Mouse (Mus musculus) liver, postnatal 0 days (tissue): ENCODE measurements around the gene Fam89b. TPM values are rescaled to one million over a fixed set of nuclear protein-coding genes. Genes with fewer than 3 reads are reported as not detected.

Experiments
- ATAC-seq: fragments of 200-750 bp; cut with Nextera tagmentation; 2 replicates; pipeline ENCODE4 v1.8.0; 2017; ENCODE audit warnings: mild to moderate bottlenecking, moderate library complexity
- DNase-seq: peaks from one replicate; pipeline ENCODE4 v3.0.0-alpha.2; 2016
- H3K27ac ChIP-seq: fragments of 300-500 bp; sonication (generic); 2 replicates; pipeline ENCODE4 v1.5.1; 2014; ENCODE audit warnings: antibody characterized with exemption, moderate library complexity, mild to moderate bottlenecking, low read depth
- H3K27me3 ChIP-seq: fragments of 300-500 bp; sonication (generic); 2 replicates; pipeline ENCODE4 v1.6.1; 2014; ENCODE audit warnings: low read length, control low read depth, mixed read lengths; ENCODE audit not compliant: insufficient read depth
- H3K36me3 ChIP-seq: fragments of 300-500 bp; sonication (generic); replicated peaks from 2 replicates; pipeline ENCODE4 v1.6.1; 2014; ENCODE audit warnings: mild to moderate bottlenecking, control low read depth, low read length, moderate library complexity, mixed read lengths; ENCODE audit not compliant: insufficient read depth
- H3K4me1 ChIP-seq: fragments of 300-500 bp; sonication (generic); 2 replicates; pipeline ENCODE4 v1.6.1; 2014; ENCODE audit warnings: antibody characterized with exemption, mild to moderate bottlenecking, control low read depth; ENCODE audit not compliant: insufficient read depth
- H3K4me2 ChIP-seq: fragments of 300-500 bp; sonication (generic); 2 replicates; pipeline ENCODE4 v1.6.1; 2014; ENCODE audit warnings: low read depth, mild to moderate bottlenecking, low read length, moderate library complexity, mixed read lengths
- H3K4me3 ChIP-seq: fragments of 300-500 bp; sonication (generic); 2 replicates; pipeline ENCODE4 v1.5.1; 2014; ENCODE audit warnings: low read depth, low read length
- H3K9ac ChIP-seq: fragments of 300-500 bp; sonication (generic); replicated peaks from 2 replicates; pipeline ENCODE4 v1.6.1; 2014; ENCODE audit warnings: mild to moderate bottlenecking, moderate library complexity
- H3K9me3 ChIP-seq: fragments of 300-500 bp; sonication (generic); 2 replicates; pipeline ENCODE4 v1.6.1; 2016; ENCODE audit warnings: mild to moderate bottlenecking, control low read depth, low read length, mixed read lengths
- CTCF ChIP-seq: sonication (generic); IDR thresholded peaks from 2 replicates; pipeline ENCODE4 v1.5.1; 2016; ENCODE audit warnings: antibody characterized with exemption, low read depth
- EP300 ChIP-seq: IDR thresholded peaks from 2 replicates; pipeline ENCODE4 v1.6.1; 2016; ENCODE audit warnings: antibody characterized with exemption, low read depth, mild to moderate bottlenecking
- WGBS: fragments of 180-500 bp; shearing (Covaris S2); extraction: QIAGEN DNeasy Blood & Tissue Kit; methylation state at CpG from one replicate; pipeline ENCODE4 v1.1.7; 2014; ENCODE audit not compliant: insufficient replicate concordance; 5-methylcytosine and 5-hydroxymethylcytosine counted together
- polyA plus RNA-seq: library from polyadenylated mRNA; unstranded; fragments of >200 nt; fragmentation: Nextera tagmentation; extraction: Ambion mirVana; gene quantifications from 2 replicates; pipeline ENCODE4 v1.2.1, GENCODE M21; 2015

Fam89b gene
- polyA plus RNA-seq, 1 experiment from 2014 or later = 28.9 TPM

- Histone ChIP-seq H3K9ac (no peak overlapping the region), H3K4me2 (no peak overlapping the region), H3K4me1 (peaks cover 15% of the 10 kb centered on the region; the same call in 1 of the 2 replicates), H3K27me3 (peaks cover 75% of the 10 kb centered on the region), H3K36me3 (no peaks in the 10 kb centered on the region), H3K27ac (no peak overlapping the region), H3K9me3 (no peaks in the 10 kb centered on the region), H3K4me3 (no peak overlapping the region)
- DNase-seq (no peak), ATAC-seq (no peak)
- WGBS = 61% methylated on average over 6 of the region's 6 CpGs
- TF ChIP-seq EP300 = no peak
- no peak for TF ChIP-seq CTCF
Observed at GRCm38 (mm10) chr19:5749476-5749875, 20.0 kb upstream of the Fam89b start.

- H3K9me3 ChIP-seq = no peaks in the 10 kb centered on the region
- DNase-seq (no peak), ATAC-seq (no peak)
- H3K4me2 ChIP-seq = no peak overlapping the region
- H3K4me3 ChIP-seq = no peak overlapping the region
- H3K36me3 ChIP-seq = no peaks in the 10 kb centered on the region
- no peak overlapping the region for H3K27ac ChIP-seq
- 32% methylated on average over 12 of the region's 12 CpGs for WGBS
- H3K4me1 ChIP-seq = peaks cover 15% of the 10 kb centered on the region
- no peak overlapping the region for H3K9ac ChIP-seq
- TF ChIP-seq EP300 (no peak), CTCF (no peak)
- H3K27me3 ChIP-seq = peaks cover 88% of the 10 kb centered on the region
Observed at GRCm38 (mm10) chr19:5746907-5747363, 17.5 kb upstream of the Fam89b start.

GRCm38 (mm10) chr19:5745756-5746710, 16.6 kb upstream of the Fam89b start:
- WGBS = 14% methylated on average over 36 of the region's 36 CpGs
- ATAC-seq = no peak
- no peaks in the 10 kb centered on the region for H3K36me3 ChIP-seq
- DNase-seq = no peak
- TF ChIP-seq CTCF (no peak), EP300 (no peak)
- peaks cover 14% of the 10 kb centered on the region for H3K4me1 ChIP-seq
- H3K27me3 ChIP-seq = peaks cover 88% of the 10 kb centered on the region
- H3K27ac ChIP-seq = no peak overlapping the region
- peak overlapping the region; percentile 13; the same call in 1 of the 2 replicates for H3K4me2 ChIP-seq
- no peak overlapping the region for H3K9ac ChIP-seq
- H3K9me3 ChIP-seq = no peaks in the 10 kb centered on the region
- H3K4me3 ChIP-seq = no peak overlapping the region; the same call in 1 of the 2 replicates

- ATAC-seq (no peak), DNase-seq (no peak)
- peaks cover 85% of the 10 kb centered on the region for H3K27me3 ChIP-seq
Observed at GRCm38 (mm10) chr19:5743576-5743975, 14.1 kb upstream of the Fam89b start.

GRCm38 (mm10) chr19:5742241-5742641, 12.8 kb upstream of the Fam89b start:
- H3K9ac ChIP-seq = peak overlapping the region; percentile 43
- TF ChIP-seq CTCF (no peak), EP300 (no peak)
- peaks cover 14% of the 10 kb centered on the region for H3K4me1 ChIP-seq
- peak overlapping the region; percentile 50 for H3K4me3 ChIP-seq
- H3K36me3 ChIP-seq = no peaks in the 10 kb centered on the region
- WGBS = 7% methylated on average over 24 of the region's 32 CpGs
- no peaks in the 10 kb centered on the region for H3K9me3 ChIP-seq
- H3K4me2 ChIP-seq = peak overlapping the region; percentile 69
- no peak overlapping the region for H3K27ac ChIP-seq
- ATAC-seq (peak; percentile 12; the same call in 1 of the 2 replicates), DNase-seq (no peak)
- H3K27me3 ChIP-seq = peaks cover 77% of the 10 kb centered on the region

More at GRCm38 (mm10) chr19:5743576-5743975, 14.1 kb upstream of the Fam89b start:
- Histone ChIP-seq H3K36me3 (no peaks in the 10 kb centered on the region), H3K4me3 (no peak overlapping the region), H3K27ac (no peak overlapping the region), H3K4me1 (peaks cover 14% of the 10 kb centered on the region), H3K9ac (no peak overlapping the region), H3K4me2 (no peak overlapping the region), H3K9me3 (no peaks in the 10 kb centered on the region)
- 34% methylated on average over 5 of the region's 5 CpGs for WGBS
- TF ChIP-seq EP300 = no peak
- TF ChIP-seq CTCF = no peak

- H3K27me3 ChIP-seq = peaks cover 74% of the 10 kb centered on the region
- DNase-seq (no peak), ATAC-seq (peak; percentile 38)
- H3K9ac ChIP-seq = peak overlapping the region; percentile 43
- peak overlapping the region; percentile 69 for H3K4me2 ChIP-seq
- peak overlapping the region; percentile 50 for H3K4me3 ChIP-seq
- H3K4me1 ChIP-seq = peaks cover 12% of the 10 kb centered on the region
- under 1% methylated on average over 46 of the region's 55 CpGs for WGBS
- no peaks in the 10 kb centered on the region for H3K36me3 ChIP-seq
- no peak overlapping the region for H3K27ac ChIP-seq
- TF ChIP-seq EP300 (no peak), CTCF (no peak)
- no peaks in the 10 kb centered on the region for H3K9me3 ChIP-seq
Observed at GRCm38 (mm10) chr19:5741641-5742240, 12.3 kb upstream of the Fam89b start.
